Mouse (Mus musculus) lung, postnatal 36 days (tissue): ENCODE results near the gene Tmem243.

ENCODE experiments used
- DNase-seq: peaks from one replicate; pipeline ENCODE4 v3.0.0; 2022; ENCODE audit warnings: mixed read lengths

Gene Tmem243

DNA sequence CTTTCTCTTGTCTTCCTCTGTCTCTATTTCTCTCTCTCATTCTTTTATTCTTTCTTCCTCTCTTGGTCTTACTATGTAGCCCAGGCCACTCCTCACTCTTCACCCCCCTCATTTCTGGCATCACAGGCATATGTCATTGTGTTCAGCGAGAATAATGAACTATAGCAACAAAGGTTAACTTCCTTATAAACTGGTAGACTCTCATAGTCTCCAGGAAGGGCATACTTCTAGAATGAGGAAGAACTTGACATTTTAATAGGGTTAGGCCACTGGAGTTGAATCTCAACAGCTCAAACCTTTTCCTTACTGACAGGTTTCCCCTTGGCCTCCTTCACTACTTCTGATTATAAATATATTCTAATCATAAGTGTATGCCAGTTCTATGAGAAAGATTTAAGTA is 86.0 kb downstream of the Tmem243 start:
- no peak for DNase-seq
